ENCODE assay signal across 8 mouse cellular contexts in the genomic region with DNA sequence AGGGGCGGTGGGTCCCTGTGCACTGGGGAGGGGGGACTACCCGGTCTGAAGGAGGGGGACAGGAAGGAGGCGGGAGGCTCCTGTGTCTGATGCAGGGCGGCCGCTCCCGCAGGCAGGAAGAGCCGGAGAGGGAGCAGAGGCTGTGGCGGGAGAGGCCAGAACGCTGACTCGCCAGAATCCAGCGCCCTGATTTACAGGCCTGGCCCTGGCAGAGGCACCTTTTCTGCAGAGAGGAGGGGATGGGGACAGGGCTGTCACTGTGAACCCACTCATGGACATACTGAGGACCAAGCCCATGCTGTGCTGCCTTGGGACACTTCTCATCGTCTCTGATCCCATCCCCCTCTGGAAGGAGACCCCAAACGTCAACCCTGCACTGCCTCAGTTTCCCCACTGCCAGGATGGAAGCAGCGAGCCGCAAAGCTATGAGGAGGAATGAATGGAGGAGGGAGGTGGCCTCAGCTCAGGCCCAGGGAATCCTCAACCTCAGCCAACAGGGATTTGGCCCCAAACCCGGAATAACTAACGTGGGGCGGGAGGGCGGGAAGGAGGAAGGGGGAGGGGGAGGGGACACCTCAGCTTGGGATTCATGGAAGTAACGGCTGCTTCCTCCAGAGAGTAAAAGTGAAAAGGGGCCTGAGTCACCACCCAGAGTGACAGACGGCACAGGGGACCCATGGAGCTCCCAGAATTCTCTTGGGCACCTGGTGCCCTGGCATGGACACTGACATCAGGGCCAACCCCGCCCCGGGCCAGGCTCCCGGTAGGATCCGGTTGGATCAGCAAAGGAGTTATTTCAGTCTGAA. TPM values are rescaled to one million over a fixed set of nuclear protein-coding genes. Genes with fewer than 3 reads are reported as not detected.
DNase-seq lines count a peak whose midpoint lies in the region; ATAC-seq lines count a peak whose summit lies in the region.

No protein-coding gene starts in this region.

- no peaks in the 10 kb centered on the region for H3K9me3 ChIP-seq in intestine, embryonic 16.5 days (ENCODE audit: control insufficient read depth, low read length)
- no peaks in the 10 kb centered on the region for H3K9me3 ChIP-seq in limb, embryonic 15.5 days
- no peaks in the 10 kb centered on the region for H3K9me3 ChIP-seq in neural tube, embryonic 13.5 days

- H3K27ac ChIP-seq in intestine, embryonic 16.5 days (ENCODE audit: low read length) = peak overlapping the region; percentile 77
- peak overlapping the region; percentile 84 for H3K27ac ChIP-seq in limb, embryonic 15.5 days
- H3K27ac ChIP-seq in neural tube, embryonic 13.5 days (replicated peaks) = peak overlapping the region; percentile 59; the same call in 1 of the 2 replicates

- peak overlapping the region; percentile 66 for H3K4me3 ChIP-seq in intestine, embryonic 16.5 days (ENCODE audit: low read length)
- peak overlapping the region; percentile 74 for H3K4me3 ChIP-seq in limb, embryonic 15.5 days
- peak overlapping the region; percentile 45 for H3K4me3 ChIP-seq in neural tube, embryonic 13.5 days

- peaks cover 38% of the 10 kb centered on the region for H3K4me1 ChIP-seq in intestine, embryonic 16.5 days (ENCODE audit: control insufficient read depth, insufficient read depth, low read length)
- peaks cover 72% of the 10 kb centered on the region for H3K4me1 ChIP-seq in limb, embryonic 15.5 days
- peaks cover 46% of the 10 kb centered on the region for H3K4me1 ChIP-seq in neural tube, embryonic 13.5 days (replicated peaks)

- H3K36me3 ChIP-seq in intestine, embryonic 16.5 days (ENCODE audit: control insufficient read depth, insufficient read depth, low read length) = no peaks in the 10 kb centered on the region
- H3K36me3 ChIP-seq in limb, embryonic 15.5 days = peaks cover 20% of the 10 kb centered on the region
- peaks cover 12% of the 10 kb centered on the region; the same call in 1 of the 2 replicates for H3K36me3 ChIP-seq in neural tube, embryonic 13.5 days

- H3K9ac ChIP-seq in intestine, embryonic 16.5 days (ENCODE audit: low read depth, low read length) = peak overlapping the region; percentile 81
- 0 out of 2 replicates have a peak overlapping the region, but pooled peaks have one; percentile 14 for H3K9ac ChIP-seq in limb, embryonic 15.5 days
- peak overlapping the region; percentile 52 for H3K9ac ChIP-seq in neural tube, embryonic 13.5 days

- peak; percentile 5 to 10 for DNase-seq in thymus, adult 18-20 months
- DNase-seq in thymus, postnatal 0 days (ENCODE audit: low spot score) = no peak
- peak; percentile 98 for DNase-seq in heart, adult 11 months
- no peak for DNase-seq in natural killer cell, adult 2 months (ENCODE audit: low spot score in 2 of 2)

- 7% methylated on average over 25 of the region's 25 CpGs for WGBS in intestine, embryonic 16.5 days
- WGBS in limb, embryonic 15.5 days = 6% methylated on average over 24 of the region's 25 CpGs
- 4% methylated on average over 25 of the region's 25 CpGs for WGBS in neural tube, embryonic 13.5 days

- H3K4me2 ChIP-seq in intestine, embryonic 16.5 days (ENCODE audit: low read depth, low read length) = peak overlapping the region; percentile 78
- peak overlapping the region; percentile 75 for H3K4me2 ChIP-seq in limb, embryonic 15.5 days
- peak overlapping the region; percentile 62 for H3K4me2 ChIP-seq in neural tube, embryonic 13.5 days

- peaks cover 5% of the 10 kb centered on the region; the same call in 1 of the 2 replicates for H3K27me3 ChIP-seq in intestine, embryonic 16.5 days (replicated peaks; ENCODE audit: control insufficient read depth, insufficient read depth, low read length)
- H3K27me3 ChIP-seq in limb, embryonic 15.5 days = no peaks in the 10 kb centered on the region
- H3K27me3 ChIP-seq in neural tube, embryonic 13.5 days = peaks cover 37% of the 10 kb centered on the region

- 0 out of 2 replicates have a peak, but pooled peaks have one; percentile 9 for ATAC-seq in common myeloid progenitor, adult 5-6 weeks (replicated peaks; ENCODE audit: low read depth, poor library complexity, severe bottlenecking)
- ATAC-seq in intestine, embryonic 16.5 days = peak; percentile 12; the same call in 1 of the 2 replicates
- no peak for ATAC-seq in limb, embryonic 15.5 days (ENCODE audit: insufficient number of reproducible peaks, low FRiP score, low TSS enrichment, low read depth)
- 0 out of 2 replicates have a peak, but pooled peaks have one; percentile 7 for ATAC-seq in neural tube, embryonic 13.5 days (ENCODE audit: low read depth)

RNA-seq across cellular contexts. Expression of a gene that starts 31.0 kb away (rescaled TPM):
- 21.5 and 21.9 TPM in 2 replicates for polyA plus RNA-seq in thymus, postnatal 0 days (2015; fragmentation: Nextera tagmentation; extraction: Ambion mirVana)
- total RNA-seq in common myeloid progenitor, adult 5-6 weeks (2017) = 13.7 and 18.2 TPM in 2 replicates
- 49.8 and 55.8 TPM in 2 replicates for polyA plus RNA-seq in intestine, embryonic 16.5 days (2015; fragmentation: Nextera tagmentation; extraction: Ambion mirVana)
- 138 and 146 TPM in 2 replicates for polyA plus RNA-seq in limb, embryonic 15.5 days (2015; fragmentation: Nextera tagmentation; extraction: Ambion mirVana)
- polyA plus RNA-seq in neural tube, embryonic 13.5 days (2015; fragmentation: Nextera tagmentation; extraction: Ambion mirVana) = 27.1 and 27.9 TPM in 2 replicates

RNA-seq across cellular contexts. Expression of a gene that starts 31.6 kb away (rescaled TPM):
- polyA plus RNA-seq in thymus, postnatal 0 days (2015; fragmentation: Nextera tagmentation; extraction: Ambion mirVana) = 12.5 and 14.0 TPM in 2 replicates
- 5.0 and 13.2 TPM in 2 replicates for total RNA-seq in common myeloid progenitor, adult 5-6 weeks (2017)
- 426 and 504 TPM in 2 replicates for polyA plus RNA-seq in intestine, embryonic 16.5 days (2015; fragmentation: Nextera tagmentation; extraction: Ambion mirVana)
- polyA plus RNA-seq in limb, embryonic 15.5 days (2015; fragmentation: Nextera tagmentation; extraction: Ambion mirVana) = 2.9 and 3.6 TPM in 2 replicates
- polyA plus RNA-seq in neural tube, embryonic 13.5 days (2015; fragmentation: Nextera tagmentation; extraction: Ambion mirVana) = 1.8 and 3.1 TPM in 2 replicates

RNA-seq across cellular contexts. Expression of a gene that starts 35.6 kb away (rescaled TPM):
- 0.72 and 1.5 TPM in 2 replicates for polyA plus RNA-seq in thymus, postnatal 0 days (2015; fragmentation: Nextera tagmentation; extraction: Ambion mirVana)
- 1.6 TPM in 1 of 2 replicates, not detected in the other for total RNA-seq in common myeloid progenitor, adult 5-6 weeks (2017)
- 0.55 and 1.8 TPM in 2 replicates for polyA plus RNA-seq in intestine, embryonic 16.5 days (2015; fragmentation: Nextera tagmentation; extraction: Ambion mirVana)
- polyA plus RNA-seq in limb, embryonic 15.5 days (2015; fragmentation: Nextera tagmentation; extraction: Ambion mirVana) = 0.51 and 1.7 TPM in 2 replicates
- polyA plus RNA-seq in neural tube, embryonic 13.5 days (2015; fragmentation: Nextera tagmentation; extraction: Ambion mirVana) = 1.3 and 2.5 TPM in 2 replicates

RNA-seq across cellular contexts. Expression of a gene that starts 40.2 kb away (rescaled TPM):
- polyA plus RNA-seq in thymus, postnatal 0 days (2015; fragmentation: Nextera tagmentation; extraction: Ambion mirVana) = 2.3 TPM in 2 replicates
- 0.19 and 2.4 TPM in 2 replicates for total RNA-seq in common myeloid progenitor, adult 5-6 weeks (2017)
- 2.9 and 3.7 TPM in 2 replicates for polyA plus RNA-seq in intestine, embryonic 16.5 days (2015; fragmentation: Nextera tagmentation; extraction: Ambion mirVana)
- polyA plus RNA-seq in limb, embryonic 15.5 days (2015; fragmentation: Nextera tagmentation; extraction: Ambion mirVana) = 2.1 and 3.1 TPM in 2 replicates
- 5.2 and 8.2 TPM in 2 replicates for polyA plus RNA-seq in neural tube, embryonic 13.5 days (2015; fragmentation: Nextera tagmentation; extraction: Ambion mirVana)

RNA-seq across cellular contexts. Expression of a gene that starts 40.2 kb away (rescaled TPM):
- 71.3 and 78.7 TPM in 2 replicates for polyA plus RNA-seq in thymus, postnatal 0 days (2015; fragmentation: Nextera tagmentation; extraction: Ambion mirVana)
- total RNA-seq in common myeloid progenitor, adult 5-6 weeks (2017) = 34.7 and 50.7 TPM in 2 replicates
- polyA plus RNA-seq in intestine, embryonic 16.5 days (2015; fragmentation: Nextera tagmentation; extraction: Ambion mirVana) = 102 and 109 TPM in 2 replicates
- 79.8 and 88.7 TPM in 2 replicates for polyA plus RNA-seq in limb, embryonic 15.5 days (2015; fragmentation: Nextera tagmentation; extraction: Ambion mirVana)
- 72.2 and 75.2 TPM in 2 replicates for polyA plus RNA-seq in neural tube, embryonic 13.5 days (2015; fragmentation: Nextera tagmentation; extraction: Ambion mirVana)

Comparison
In these comparisons a context has a peak if more than half of its experiments do, and no peak if none do; other contexts are left out.
1. DNase-seq: peak in thymus, adult 18-20 months (2 of 2) and heart, adult 11 months (single experiment); none in thymus, postnatal 0 days (single experiment) and natural killer cell, adult 2 months (0 of 2).
2. H3K9ac ChIP-seq: peak in every context shown above with its lines; median percentile 81 in intestine, embryonic 16.5 days; 52 in neural tube, embryonic 13.5 days; 14 in limb, embryonic 15.5 days.
3. RNA of a gene that starts 31.6 kb away (polyA plus RNA-seq): 426 to 504 TPM in intestine, embryonic 16.5 days; 12.5 to 14.0 TPM in thymus, postnatal 0 days, 2.9 to 3.6 TPM in limb, embryonic 15.5 days and 1.8 to 3.1 TPM in neural tube, embryonic 13.5 days; every median in the first group is over 10 times any median in the second.
4. Peak in every context shown above with its lines, with median percentiles within 50 percentile points of each other: H3K27ac ChIP-seq, H3K4me2 ChIP-seq and H3K4me3 ChIP-seq.